Mouse (Mus musculus): ENCODE results near the gene Taf3.

DNA sequence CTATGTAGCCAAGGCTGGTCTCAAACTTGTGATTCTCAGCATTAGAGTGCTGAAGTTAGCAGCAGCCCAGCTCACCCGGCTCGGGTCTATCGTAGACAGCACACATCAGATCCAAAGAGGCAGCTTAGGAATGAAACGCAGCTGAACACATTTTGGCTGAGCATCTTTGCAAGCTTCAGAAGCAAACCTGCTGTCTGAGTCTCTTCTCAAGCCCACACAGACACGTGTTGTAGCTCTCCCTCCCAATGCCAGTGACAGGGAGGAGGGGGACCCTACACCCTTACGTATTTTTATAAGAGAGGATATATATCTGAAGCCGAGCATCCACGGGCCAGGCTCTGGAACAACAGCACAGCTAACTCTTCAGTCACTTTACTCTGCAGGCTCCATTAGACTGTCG, 130.8 kb downstream of the Taf3 start:
- TF ChIP-seq CTCF (IDR thresholded peaks at IDR 0.05; ENCODE audit: low read depth, low read length) (no peak), GATA2 (IDR thresholded peaks at IDR 0.05; ENCODE audit: borderline replicate concordance, low read depth, low read length) (no peak)

Measured in G1E (cell line).